Comparison of ENCODE assay signal across 8 mouse cellular contexts in genomic region chr9:62531459-62532275, GRCm38 (mm10). TPM values are rescaled to one million over a fixed set of nuclear protein-coding genes. Genes with fewer than 3 reads are reported as not detected.
DNase-seq lines count a peak whose midpoint lies in the region; ATAC-seq and TF ChIP-seq lines count a peak whose summit lies in the region.

No protein-coding gene starts in this region.

- peaks cover 18% of the 10 kb centered on the region; the same call in 1 of the 2 replicates for H3K27me3 ChIP-seq in intestine, postnatal 0 days (replicated peaks; ENCODE audit: control insufficient read depth, insufficient read depth, low read length)
- no peaks in the 10 kb centered on the region for H3K27me3 ChIP-seq in lung, postnatal 0 days (replicated peaks; ENCODE audit: insufficient read depth, low read length)

- no peak for TF ChIP-seq EP300 in lung, postnatal 0 days (IDR thresholded peaks at IDR 0.05)

- WGBS in intestine, postnatal 0 days, result 54% methylated on average over 12 of the region's 12 CpGs
- WGBS in lung, postnatal 0 days, result 19% methylated on average over 12 of the region's 12 CpGs

- H3K36me3 ChIP-seq in intestine, postnatal 0 days (ENCODE audit: control insufficient read depth, insufficient read depth), result no peaks in the 10 kb centered on the region
- no peaks in the 10 kb centered on the region for H3K36me3 ChIP-seq in lung, postnatal 0 days (ENCODE audit: insufficient read depth, low read length)

- H3K9ac ChIP-seq in intestine, postnatal 0 days (ENCODE audit: low read depth, low read length), result no peak overlapping the region
- no peak overlapping the region for H3K9ac ChIP-seq in lung, postnatal 0 days (replicated peaks; ENCODE audit: low read depth)

- peak; percentile 74 for DNase-seq in layer of hippocampus, adult 11-12 months (ENCODE audit: low spot score)
- DNase-seq in layer of hippocampus, adult 9-10 months (ENCODE audit: low spot score), result no peak
- DNase-seq in cerebellum, postnatal 14 days, result peak; percentile 63 to 72
- DNase-seq in gastrocnemius, postnatal 14 days, result peak; percentile 78
- DNase-seq in lung, postnatal 0 days (ENCODE audit: low spot score), result peak; percentile 70
- DNase-seq in right cerebral cortex, postnatal 4 days, result peak; percentile 57

- ATAC-seq in intestine, postnatal 0 days, result no peak
- ATAC-seq in lung, postnatal 0 days, result peak; percentile 49
- no peak for ATAC-seq in erythroblast, adult 5-6 weeks (replicated peaks; ENCODE audit: low FRiP score, poor library complexity, severe bottlenecking)

- H3K9me3 ChIP-seq in intestine, postnatal 0 days (ENCODE audit: control insufficient read depth), result no peaks in the 10 kb centered on the region
- H3K9me3 ChIP-seq in lung, postnatal 0 days (ENCODE audit: low read length), result no peaks in the 10 kb centered on the region

- intact Hi-C loops in gastrocnemius, postnatal 14 days (cut with DNase I; ENCODE audit: low total_unique reads), result no loop called here

- no peak for TF ChIP-seq CTCF in intestine, postnatal 0 days (IDR thresholded peaks at IDR 0.05; ENCODE audit: low read depth)
- TF ChIP-seq CTCF in lung, postnatal 0 days (IDR thresholded peaks at IDR 0.05), result no peak; the same call in 1 of the 2 replicates

- peak overlapping the region; percentile 41; the same call in 1 of the 2 replicates for H3K27ac ChIP-seq in intestine, postnatal 0 days (ENCODE audit: low read depth, low read length)
- peak overlapping the region; percentile 66 for H3K27ac ChIP-seq in lung, postnatal 0 days (ENCODE audit: low read length)

- H3K4me3 ChIP-seq in intestine, postnatal 0 days (ENCODE audit: low read depth, low read length), result no peak overlapping the region
- no peak overlapping the region for H3K4me3 ChIP-seq in lung, postnatal 0 days (ENCODE audit: low read depth, low read length)

- no peaks in the 10 kb centered on the region for H3K4me1 ChIP-seq in intestine, postnatal 0 days (replicated peaks; ENCODE audit: control insufficient read depth, insufficient read depth, low read length)
- peaks cover 11% of the 10 kb centered on the region for H3K4me1 ChIP-seq in lung, postnatal 0 days (ENCODE audit: insufficient read depth, low read depth, low read length)

- H3K4me2 ChIP-seq in intestine, postnatal 0 days (replicated peaks; ENCODE audit: low read depth), result no peak overlapping the region
- 0 out of 2 replicates have a peak overlapping the region, but pooled peaks have one; percentile 17 for H3K4me2 ChIP-seq in lung, postnatal 0 days (replicated peaks; ENCODE audit: low read depth, low read length)

RNA-seq across cellular contexts. Expression of gene Coro2b, which starts 5.2 kb away (rescaled TPM):
- 10 to 100 TPM in 1 of 2 experiments, 1 to 10 TPM in 1; 8.2 to 11.4 TPM for total RNA-seq in gastrocnemius, postnatal 14 days (2021)
- polyA plus RNA-seq in intestine, postnatal 0 days (2015; fragmentation: Nextera tagmentation; extraction: Ambion mirVana), result 2.8 and 2.9 TPM in 2 replicates
- polyA plus RNA-seq in lung, postnatal 0 days (2015; fragmentation: Nextera tagmentation; extraction: Ambion mirVana), result 13.9 and 15.8 TPM in 2 replicates
- 0.38 and 0.63 TPM in 2 replicates for total RNA-seq in erythroblast, adult 5-6 weeks (2015; ENCODE audit: low replicate concordance)
- not detected in 2 replicates for total RNA-seq in erythroblast, adult 5-6 weeks (2017; ENCODE audit: low replicate concordance)

Comparison
In these comparisons a context has a peak if more than half of its experiments do, and no peak if none do; other contexts are left out.
1. RNA of gene Coro2b, which starts 5.2 kb away (total RNA-seq): 8.2 to 11.4 TPM in gastrocnemius, postnatal 14 days; 0.38 to 0.63 TPM in erythroblast, adult 5-6 weeks; every median in the first group is over 4 times any median in the second.